Mouse (Mus musculus) CH12.LX (cell line): ENCODE results near the gene Gm40460. TPM values are rescaled to one million over a fixed set of nuclear protein-coding genes. Genes with fewer than 3 reads are reported as not detected.

Experiments
- DNase-seq: peaks from one replicate; pipeline ENCODE4 v3.0.0-alpha.2; 2013; ENCODE audit errors: extremely low read depth
- H3K27ac ChIP-seq: 2 replicates; pipeline ENCODE4 v1.5.1; 2012; ENCODE audit warnings: low read depth, mild to moderate bottlenecking, control low read depth, moderate library complexity; ENCODE audit not compliant: insufficient read depth
- H3K27me3 ChIP-seq: replicated peaks from 2 replicates; pipeline ENCODE3; 2012; ENCODE audit warnings: inconsistent platforms
- H3K36me3 ChIP-seq, 2 experiments: replicated peaks in 1 of 2; 2 replicates each; pipeline versions ENCODE3 to v1.6.1; 2012; ENCODE audit warnings: inconsistent platforms in 1 of 2, low read length in 1 of 2, mild to moderate bottlenecking in 1 of 2, mixed read lengths in 1 of 2, moderate library complexity in 1 of 2; ENCODE audit not compliant: control insufficient read depth in 1 of 2, insufficient read depth in 1 of 2
- H3K4me1 ChIP-seq, 2 experiments: 2 replicates each; pipeline ENCODE4 v1.6.1; 2012; ENCODE audit warnings: inconsistent platforms in 1 of 2, moderate library complexity in 1 of 2; ENCODE audit not compliant: insufficient read depth in 2 of 2, control insufficient read depth in 1 of 2
- H3K4me2 ChIP-seq: 2 replicates; pipeline ENCODE4 v1.6.1; 2012; ENCODE audit warnings: low read depth, mild to moderate bottlenecking, control low read depth; ENCODE audit not compliant: poor library complexity, insufficient read depth, severe bottlenecking
- H3K4me3 ChIP-seq, 3 experiments: fragments of 150-350 bp in 1 of 3; sonication (generic) in 1 of 3; replicated peaks in 1 of 3; 2 replicates each; pipeline versions ENCODE3 to v1.5.1; 2011 to 2012; ENCODE audit warnings: low read depth in 2 of 3, low read length in 2 of 3, mild to moderate bottlenecking in 2 of 3, moderate library complexity in 2 of 3, control low read depth in 1 of 3, improper control_type of control experiment in 1 of 3, inconsistent platforms in 1 of 3, mixed read lengths in 1 of 3; ENCODE audit not compliant: poor library complexity in 1 of 3
- H3K79me2 ChIP-seq: replicated peaks from 2 replicates; pipeline ENCODE4 v1.6.1; 2012; ENCODE audit warnings: mild to moderate bottlenecking, moderate library complexity; ENCODE audit not compliant: control insufficient read depth, poor library complexity, insufficient read depth, severe bottlenecking; ENCODE audit errors: extremely low read depth
- H3K9ac ChIP-seq: 2 replicates; pipeline ENCODE4 v1.6.1; 2012; ENCODE audit warnings: low read depth, mild to moderate bottlenecking, control low read depth, moderate library complexity; ENCODE audit not compliant: insufficient read depth
- H3K9me3 ChIP-seq: replicated peaks from 2 replicates; pipeline ENCODE3; 2012; ENCODE audit warnings: low read length, inconsistent platforms, mixed read lengths
- BHLHE40 ChIP-seq: IDR thresholded peaks from 2 replicates; pipeline ENCODE4 v1.6.1; 2011; ENCODE audit warnings: mild to moderate bottlenecking, low read depth, low read length, improper control_type of control experiment
- CHD2 ChIP-seq: IDR thresholded peaks from 2 replicates; pipeline ENCODE4 v1.6.1; 2011; ENCODE audit warnings: low read length, improper control_type of control experiment
- E2F4 ChIP-seq: IDR thresholded peaks from 2 replicates; pipeline ENCODE4 v1.6.1; 2011; ENCODE audit warnings: low read depth, low read length, improper control_type of control experiment; ENCODE audit not compliant: insufficient replicate concordance
- ELF1 ChIP-seq: IDR thresholded peaks from 2 replicates; pipeline ENCODE4 v1.6.1; 2014; ENCODE audit warnings: low read depth, mild to moderate bottlenecking, inconsistent platforms, low read length, improper control_type of control experiment
- HCFC1 ChIP-seq: IDR thresholded peaks from 2 replicates; pipeline ENCODE4 v1.6.1; 2012; ENCODE audit warnings: low read depth, mild to moderate bottlenecking, inconsistent platforms, low read length, improper control_type of control experiment
- IRF4 ChIP-seq: IDR thresholded peaks from 2 replicates; pipeline ENCODE4 v1.6.1; 2014; ENCODE audit warnings: low read depth, mild to moderate bottlenecking, inconsistent platforms, low read length, improper control_type of control experiment
- MAFK ChIP-seq: IDR thresholded peaks from 2 replicates; pipeline ENCODE4 v1.6.1; 2011; ENCODE audit warnings: low read length, improper control_type of control experiment; ENCODE audit not compliant: insufficient replicate concordance
- MAX ChIP-seq: IDR thresholded peaks from 2 replicates; pipeline ENCODE4 v1.6.1; 2011; ENCODE audit warnings: low read length, improper control_type of control experiment
- MEF2A ChIP-seq: IDR thresholded peaks from 2 replicates; pipeline ENCODE4 v1.6.1; 2014; ENCODE audit warnings: low read depth, mild to moderate bottlenecking, inconsistent platforms, low read length, improper control_type of control experiment, borderline replicate concordance
- MYC ChIP-seq: IDR thresholded peaks from 2 replicates; pipeline ENCODE4 v1.6.1; 2011; ENCODE audit warnings: low read depth, mild to moderate bottlenecking, improper control_type of control experiment, low read length
- NELFE ChIP-seq: IDR thresholded peaks from 2 replicates; pipeline ENCODE4 v1.6.1; 2011; ENCODE audit warnings: low read depth, low read length, improper control_type of control experiment
- PAX5 ChIP-seq: IDR thresholded peaks from 2 replicates; pipeline ENCODE4 v1.6.1; 2012; ENCODE audit warnings: low read length, inconsistent platforms, mixed read lengths
- POLR2AphosphoS2 ChIP-seq: IDR thresholded peaks from 2 replicates; pipeline ENCODE4 v1.6.1; 2011; ENCODE audit warnings: low read depth, low read length, improper control_type of control experiment
- RAD21 ChIP-seq: IDR thresholded peaks from 2 replicates; pipeline ENCODE4 v1.6.1; 2011; ENCODE audit warnings: low read depth, mild to moderate bottlenecking, low read length, improper control_type of control experiment, moderate library complexity
- SMC3 ChIP-seq: IDR thresholded peaks from 2 replicates; pipeline ENCODE4 v1.6.1; 2011; ENCODE audit warnings: low read depth, low read length, improper control_type of control experiment
- USF2 ChIP-seq: conservative IDR thresholded peaks from 2 replicates; pipeline ENCODE4 v1.6.1; 2011; ENCODE audit warnings: low read depth, low read length, improper control_type of control experiment
- ZC3H11A ChIP-seq: IDR thresholded peaks from 2 replicates; pipeline ENCODE4 v1.6.1; 2012; ENCODE audit warnings: low read depth, mild to moderate bottlenecking, inconsistent platforms, low read length, improper control_type of control experiment
- ZKSCAN1 ChIP-seq: IDR thresholded peaks from 2 replicates; pipeline ENCODE4 v1.6.1; 2012; ENCODE audit warnings: low read depth, inconsistent platforms, low read length, improper control_type of control experiment, borderline replicate concordance
- dilution Hi-C: fragments of 300-500 bp; cut with MboI; formaldehyde crosslinking; loops from 2 replicates; pipeline ENCODE4 v1.14.3; 2020; ENCODE audit warnings: low sequenced_read_pairs; ENCODE audit not compliant: extremely low pct_unique_long_range_greater_than_20kb, extremely low pct_ligation_motif_present
- in situ Hi-C: fragments of 300-500 bp; cut with MboI; formaldehyde crosslinking; loops from 3 replicates; pipeline ENCODE4 v1.14.3; 2019; ENCODE audit warnings: low sequenced_read_pairs, low pct_ligation_motif_present, low pct_unique_long_range_greater_than_20kb, mixed read lengths
- polyA plus RNA-seq: library from polyadenylated mRNA; unstranded; fragments of >175 nt; gene quantifications from 2 replicates; pipeline ENCODE4 v1.2.1, GENCODE M21; 2012; ENCODE audit warnings: low read depth; ENCODE audit not compliant: insufficient read length
- total RNA-seq, 2 experiments: library from RNA; depleted of rRNA; stranded (reverse); fragments of 300-350 nt in 1 of 2; fragments of >200 nt in 1 of 2; gene quantifications; 2 replicates each; pipeline ENCODE4 v1.2.3; 2012 to 2014

Gene Gm40460
- total and polyA plus RNA-seq, 3 experiments = not detected

DNA sequence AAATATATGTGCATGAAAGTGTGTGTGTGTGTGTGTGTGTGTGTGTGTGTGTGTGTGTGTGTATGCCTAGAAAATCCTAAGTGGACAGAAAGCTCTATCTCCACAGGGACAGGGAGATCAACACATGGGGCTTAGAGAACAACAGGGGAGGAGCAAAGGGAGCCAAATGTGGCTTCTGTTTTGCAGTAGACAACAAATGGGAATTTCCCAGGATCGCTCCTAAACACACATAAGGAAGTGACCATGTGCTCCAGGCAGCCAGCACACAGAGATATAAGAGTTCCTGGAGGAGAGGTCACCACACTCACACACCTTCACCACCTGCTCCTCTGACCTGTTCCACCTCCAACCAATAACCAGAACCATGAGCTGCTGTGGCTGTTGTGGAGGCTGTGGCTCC lies 39.8 kb downstream of the Gm40460 start, which contains the start of gene Krtap5-3:
Gene Krtap5-3 (plus strand): TSS at position 301 of the 400 bp plus-strand sequence.
- dilution Hi-C loops = no loop called here
- H3K27me3 ChIP-seq = peaks cover 50% of the 10 kb centered on the region

DNA sequence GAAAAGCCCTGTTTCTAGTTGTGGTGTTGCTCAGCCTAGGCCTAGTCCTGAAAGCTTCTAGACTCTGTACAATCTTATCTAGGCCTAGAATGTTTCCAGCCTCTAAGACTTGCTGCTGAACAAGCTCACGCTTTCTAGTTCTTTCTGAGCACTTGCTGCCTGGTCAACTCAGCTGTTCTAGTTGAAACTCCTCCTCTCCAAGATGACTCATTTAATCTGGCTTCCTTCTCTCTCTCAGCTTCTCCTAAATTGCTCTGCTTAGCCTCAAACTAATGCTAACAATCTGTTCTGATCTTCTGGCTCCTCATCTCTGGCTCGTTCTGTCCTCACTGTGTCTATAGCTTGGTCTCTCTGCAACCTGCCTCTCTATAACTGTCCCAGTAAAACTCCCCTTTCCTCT lies 42.1 kb downstream of the Gm40460 start:
- no peak overlapping the region for H3K9ac ChIP-seq
- H3K36me3 ChIP-seq = no peaks in the 10 kb centered on the region
- in situ Hi-C loops = no loop called here
- peaks cover 49% of the 10 kb centered on the region for H3K27me3 ChIP-seq
- TF ChIP-seq ZKSCAN1 = no peak
- TF ChIP-seq BHLHE40 = no peak
- TF ChIP-seq MAFK = no peak
- TF ChIP-seq USF2 = no peak
- no peak for TF ChIP-seq PAX5
- TF ChIP-seq HCFC1 = no peak
- no peak for TF ChIP-seq CHD2
- TF ChIP-seq MAX = no peak
- no peak for TF ChIP-seq IRF4
- no peak for TF ChIP-seq RAD21
- no peak for TF ChIP-seq SMC3
- no peak overlapping the region for H3K27ac ChIP-seq
- no peaks in the 10 kb centered on the region for H3K4me1 ChIP-seq
- no peak overlapping the region for H3K4me2 ChIP-seq
- peaks cover 8% of the 10 kb centered on the region for H3K9me3 ChIP-seq
- no peak for DNase-seq
- no peaks in the 10 kb centered on the region for H3K79me2 ChIP-seq
- dilution Hi-C loops = no loop called here
- H3K4me3 ChIP-seq = no peak overlapping the region

More for the DNA sequence above, 39.8 kb downstream of the Gm40460 start, which contains the start of gene Krtap5-3:
- Histone ChIP-seq H3K79me2 (no peaks in the 10 kb centered on the region), H3K9ac (no peak within 1 kb of the TSS), H3K36me3 (no peaks in the 10 kb centered on the region), H3K4me3 (no peak within 1 kb of the TSS), H3K9me3 (no peaks in the 10 kb centered on the region), H3K4me1 (no peaks in the 10 kb centered on the region), H3K4me2 (no peak within 1 kb of the TSS), H3K27ac (no peak within 1 kb of the TSS)
- no peak for TF ChIP-seq RAD21
- TF ChIP-seq BHLHE40 = no peak
- TF ChIP-seq MYC = no peak
- TF ChIP-seq ELF1 = no peak
- TF ChIP-seq ZC3H11A = no peak
- TF ChIP-seq MEF2A = no peak
- no peak for TF ChIP-seq E2F4
- no peak for TF ChIP-seq NELFE
- no peak for TF ChIP-seq POLR2AphosphoS2
- TF ChIP-seq SMC3 = no peak
- in situ Hi-C loops = no loop called here
- DNase-seq = no peak

Other genes with a start within 250 kb of the Gm40460 start
Only the 20 nearest of the 22 such genes appear.
- 22.4 and 25.9 TPM in 2 replicates for gene Mob2, start 180.0 kb downstream of the Gm40460 start, total RNA-seq (2012; rRNA removed)
- 30.5 and 33.2 TPM in 2 replicates for gene Mob2, start 180.0 kb downstream of the Gm40460 start, total RNA-seq (2014; rRNA removed)
- 26.3 and 27.3 TPM in 2 replicates for gene Mob2, start 180.0 kb downstream of the Gm40460 start, polyA plus RNA-seq
- gene Dusp8, start 145.2 kb downstream of the Gm40460 start, total RNA-seq (2012; rRNA removed) = 1.2 and 1.5 TPM in 2 replicates
- 0.07 and 0.17 TPM in 2 replicates for gene Dusp8, start 145.2 kb downstream of the Gm40460 start, total RNA-seq (2014; rRNA removed)
- gene Dusp8, start 145.2 kb downstream of the Gm40460 start, polyA plus RNA-seq = 0.11 and 0.14 TPM in 2 replicates
- gene Gm45618, start 120.3 kb downstream of the Gm40460 start, total RNA-seq (2012; rRNA removed) = not detected in 2 replicates
- not detected in 2 replicates for gene Gm45618, start 120.3 kb downstream of the Gm40460 start, total RNA-seq (2014; rRNA removed)
- not detected in 2 replicates for gene Gm45618, start 120.3 kb downstream of the Gm40460 start, polyA plus RNA-seq
- not detected in 2 replicates for gene Gm39115, start 105.0 kb downstream of the Gm40460 start, total RNA-seq (2012; rRNA removed)
- not detected in 2 replicates for gene Gm39115, start 105.0 kb downstream of the Gm40460 start, total RNA-seq (2014; rRNA removed)
- gene Gm39115, start 105.0 kb downstream of the Gm40460 start, polyA plus RNA-seq = not detected in 2 replicates
- not detected in 2 replicates for gene Gm45337, start 96.5 kb downstream of the Gm40460 start, total RNA-seq (2012; rRNA removed)
- gene Gm45337, start 96.5 kb downstream of the Gm40460 start, total RNA-seq (2014; rRNA removed) = not detected in 2 replicates
- not detected in 2 replicates for gene Gm45337, start 96.5 kb downstream of the Gm40460 start, polyA plus RNA-seq
- not detected in 2 replicates for gene Gm29735, start 84.0 kb downstream of the Gm40460 start, total RNA-seq (2012; rRNA removed)
- gene Gm29735, start 84.0 kb downstream of the Gm40460 start, total RNA-seq (2014; rRNA removed) = not detected in 2 replicates
- not detected in 2 replicates for gene Gm29735, start 84.0 kb downstream of the Gm40460 start, polyA plus RNA-seq
- gene Gm4553, start 75.3 kb downstream of the Gm40460 start, total RNA-seq (2012; rRNA removed) = not detected in 2 replicates
- not detected in 2 replicates for gene Gm4553, start 75.3 kb downstream of the Gm40460 start, total RNA-seq (2014; rRNA removed)
- gene Gm4553, start 75.3 kb downstream of the Gm40460 start, polyA plus RNA-seq = not detected in 2 replicates
- not detected in 2 replicates for gene Krtap5-2, start 65.1 kb downstream of the Gm40460 start, total RNA-seq (2012; rRNA removed)
- gene Krtap5-2, start 65.1 kb downstream of the Gm40460 start, total RNA-seq (2014; rRNA removed) = not detected in 2 replicates
- not detected in 2 replicates for gene Krtap5-2, start 65.1 kb downstream of the Gm40460 start, polyA plus RNA-seq
- not detected in 2 replicates for gene Gm10153, start 50.7 kb downstream of the Gm40460 start, total RNA-seq (2012; rRNA removed)
- gene Gm10153, start 50.7 kb downstream of the Gm40460 start, total RNA-seq (2014; rRNA removed) = not detected in 2 replicates
- not detected in 2 replicates for gene Gm10153, start 50.7 kb downstream of the Gm40460 start, polyA plus RNA-seq
- gene Krtap5-3, start 39.7 kb downstream of the Gm40460 start, total RNA-seq (2012; rRNA removed) = not detected in 2 replicates
- not detected in 2 replicates for gene Krtap5-3, start 39.7 kb downstream of the Gm40460 start, total RNA-seq (2014; rRNA removed)
- gene Krtap5-3, start 39.7 kb downstream of the Gm40460 start, polyA plus RNA-seq = not detected in 2 replicates
- gene Gm7579, start 29.2 kb downstream of the Gm40460 start, total RNA-seq (2012; rRNA removed) = not detected in 2 replicates
- gene Gm7579, start 29.2 kb downstream of the Gm40460 start, total RNA-seq (2014; rRNA removed) = not detected in 2 replicates
- gene Gm7579, start 29.2 kb downstream of the Gm40460 start, polyA plus RNA-seq = not detected in 2 replicates
- not detected in 2 replicates for gene Krtap5-5, start 11.1 kb downstream of the Gm40460 start, total RNA-seq (2012; rRNA removed)
- gene Krtap5-5, start 11.1 kb downstream of the Gm40460 start, total RNA-seq (2014; rRNA removed) = not detected in 2 replicates
- not detected in 2 replicates for gene Krtap5-5, start 11.1 kb downstream of the Gm40460 start, polyA plus RNA-seq
- gene Gm2431, start 17.3 kb upstream of the Gm40460 start, total RNA-seq (2012; rRNA removed) = not detected in 2 replicates
- gene Gm2431, start 17.3 kb upstream of the Gm40460 start, total RNA-seq (2014; rRNA removed) = not detected in 2 replicates
- gene Gm2431, start 17.3 kb upstream of the Gm40460 start, polyA plus RNA-seq = not detected in 2 replicates
- not detected in 2 replicates for gene Gm4559, start 33.3 kb upstream of the Gm40460 start, total RNA-seq (2012; rRNA removed)
- not detected in 2 replicates for gene Gm4559, start 33.3 kb upstream of the Gm40460 start, total RNA-seq (2014; rRNA removed)
- gene Gm4559, start 33.3 kb upstream of the Gm40460 start, polyA plus RNA-seq = not detected in 2 replicates
- gene Krtap5-1, start 56.0 kb upstream of the Gm40460 start, total RNA-seq (2012; rRNA removed) = not detected in 2 replicates
- not detected in 2 replicates for gene Krtap5-1, start 56.0 kb upstream of the Gm40460 start, total RNA-seq (2014; rRNA removed)
- gene Krtap5-1, start 56.0 kb upstream of the Gm40460 start, polyA plus RNA-seq = not detected in 2 replicates
- gene Krtap5-4, start 62.5 kb upstream of the Gm40460 start, total RNA-seq (2012; rRNA removed) = not detected in 2 replicates
- gene Krtap5-4, start 62.5 kb upstream of the Gm40460 start, total RNA-seq (2014; rRNA removed) = not detected in 2 replicates
- gene Krtap5-4, start 62.5 kb upstream of the Gm40460 start, polyA plus RNA-seq = not detected in 2 replicates
- not detected in 2 replicates for gene Ifitm10, start 132.7 kb upstream of the Gm40460 start, total RNA-seq (2012; rRNA removed)
- gene Ifitm10, start 132.7 kb upstream of the Gm40460 start, total RNA-seq (2014; rRNA removed) = not detected in 2 replicates
- gene Ifitm10, start 132.7 kb upstream of the Gm40460 start, polyA plus RNA-seq = not detected in 2 replicates
- gene Gm49369, start 141.6 kb upstream of the Gm40460 start, total RNA-seq (2012; rRNA removed) = 8.4 TPM in 1 of 2 replicates, not detected in the other
- gene Gm49369, start 141.6 kb upstream of the Gm40460 start, total RNA-seq (2014; rRNA removed) = not detected in 2 replicates
- 5.2 and 38.7 TPM in 2 replicates for gene Gm49369, start 141.6 kb upstream of the Gm40460 start, polyA plus RNA-seq
- gene Ctsd, start 147.0 kb upstream of the Gm40460 start, total RNA-seq (2012; rRNA removed) = 100 and 107 TPM in 2 replicates
- gene Ctsd, start 147.0 kb upstream of the Gm40460 start, total RNA-seq (2014; rRNA removed) = 54.2 and 61.2 TPM in 2 replicates
- 97.6 and 104 TPM in 2 replicates for gene Ctsd, start 147.0 kb upstream of the Gm40460 start, polyA plus RNA-seq
- not detected in 2 replicates for gene Syt8, start 193.8 kb upstream of the Gm40460 start, total RNA-seq (2012; rRNA removed)
- gene Syt8, start 193.8 kb upstream of the Gm40460 start, total RNA-seq (2014; rRNA removed) = not detected in 2 replicates
- gene Syt8, start 193.8 kb upstream of the Gm40460 start, polyA plus RNA-seq = not detected in 2 replicates